Mouse (Mus musculus) lung, postnatal 0 days (tissue): ENCODE results near the gene Garnl3. TPM values are rescaled to one million over a fixed set of nuclear protein-coding genes. Genes with fewer than 3 reads are reported as not detected.
A peak's percentile ranks its signal among the peaks of the same experiment; 100 is the strongest.

Experiments
- ATAC-seq: fragments of 200-750 bp; cut with Nextera tagmentation; 2 replicates; pipeline ENCODE4 v1.8.0; 2017; ENCODE audit warnings: moderate library complexity
- DNase-seq: peaks from one replicate; pipeline ENCODE4 v3.0.0-alpha.2; 2016; ENCODE audit warnings: low spot score
- H3K27ac ChIP-seq: fragments of 300-500 bp; sonication (generic); 2 replicates; pipeline ENCODE4 v1.5.1; 2014; ENCODE audit warnings: antibody characterized with exemption, mild to moderate bottlenecking, low read length, mixed read lengths
- H3K27me3 ChIP-seq: fragments of 300-500 bp; sonication (generic); replicated peaks from 2 replicates; pipeline ENCODE4 v1.6.1; 2014; ENCODE audit warnings: low read length, mixed read lengths; ENCODE audit not compliant: insufficient read depth
- H3K36me3 ChIP-seq: fragments of 300-500 bp; sonication (generic); 2 replicates; pipeline ENCODE4 v1.6.1; 2014; ENCODE audit warnings: low read length, mixed read lengths; ENCODE audit not compliant: insufficient read depth
- H3K4me1 ChIP-seq: fragments of 300-500 bp; sonication (generic); 2 replicates; pipeline ENCODE4 v1.6.1; 2014; ENCODE audit warnings: antibody characterized with exemption, low read depth, low read length, mixed read lengths; ENCODE audit not compliant: insufficient read depth
- H3K4me2 ChIP-seq: fragments of 300-500 bp; sonication (generic); replicated peaks from 2 replicates; pipeline ENCODE4 v1.6.1; 2014; ENCODE audit warnings: low read depth, mild to moderate bottlenecking, low read length, moderate library complexity, mixed read lengths
- H3K4me3 ChIP-seq: fragments of 300-500 bp; sonication (generic); 2 replicates; pipeline ENCODE4 v1.5.1; 2014; ENCODE audit warnings: low read depth, low read length
- H3K9ac ChIP-seq: fragments of 300-500 bp; sonication (generic); replicated peaks from 2 replicates; pipeline ENCODE4 v1.6.1; 2014; ENCODE audit warnings: low read depth, mild to moderate bottlenecking
- H3K9me3 ChIP-seq: fragments of 300-500 bp; sonication (generic); 2 replicates; pipeline ENCODE4 v1.6.1; 2016; ENCODE audit warnings: low read length, mixed read lengths
- CTCF ChIP-seq: IDR thresholded peaks from 2 replicates; pipeline ENCODE4 v1.5.1; 2016; ENCODE audit warnings: antibody characterized with exemption, mild to moderate bottlenecking
- EP300 ChIP-seq: IDR thresholded peaks from 2 replicates; pipeline ENCODE4 v1.6.1; 2016; ENCODE audit warnings: antibody characterized with exemption, mild to moderate bottlenecking, control low read depth
- WGBS: fragments of 180-500 bp; shearing (Covaris S2); extraction: QIAGEN DNeasy Blood & Tissue Kit; methylation state at CpG from one replicate; pipeline ENCODE4 v1.1.7; 2014; 5-methylcytosine and 5-hydroxymethylcytosine counted together
- polyA plus RNA-seq: library from polyadenylated mRNA; unstranded; fragments of >200 nt; fragmentation: Nextera tagmentation; extraction: Ambion mirVana; gene quantifications from 2 replicates; pipeline ENCODE4 v1.2.1, GENCODE M21; 2015

Garnl3 gene
- polyA plus RNA-seq, 1 experiment from 2014 or later, result 5.9 TPM

GRCm38 (mm10) chr2:33167060-33167459 is 35.6 kb upstream of the Garnl3 start:
- ATAC-seq, result no peak
- Histone ChIP-seq H3K27me3 (no peaks in the 10 kb centered on the region), H3K4me1 (peaks cover 15% of the 10 kb centered on the region), H3K27ac (no peak overlapping the region), H3K4me3 (no peak overlapping the region), H3K9me3 (no peaks in the 10 kb centered on the region), H3K4me2 (no peak overlapping the region), H3K36me3 (no peaks in the 10 kb centered on the region), H3K9ac (no peak overlapping the region)
- TF ChIP-seq EP300 (no peak), CTCF (no peak)
- DNase-seq, result no peak
- WGBS, result 62% methylated on average over 3 of the region's 3 CpGs

GRCm38 (mm10) chr2:33165710-33166374 is 34.4 kb upstream of the Garnl3 start:
- Histone ChIP-seq H3K4me3 (no peak overlapping the region), H3K4me1 (peaks cover 15% of the 10 kb centered on the region), H3K9ac (no peak overlapping the region), H3K4me2 (no peak overlapping the region), H3K27ac (peak overlapping the region; percentile 47), H3K36me3 (no peaks in the 10 kb centered on the region), H3K27me3 (no peaks in the 10 kb centered on the region), H3K9me3 (no peaks in the 10 kb centered on the region)
- WGBS, result 36% methylated on average over 7 of the region's 7 CpGs
- DNase-seq (peak; percentile 29), ATAC-seq (peak; percentile 70)
- TF ChIP-seq EP300 (no peak), CTCF (no peak)

- no peaks in the 10 kb centered on the region for H3K27me3 ChIP-seq
- DNase-seq (no peak), ATAC-seq (no peak; the same call in 1 of the 2 replicates)
- peak overlapping the region; percentile 47 for H3K27ac ChIP-seq
- TF ChIP-seq CTCF, result no peak
- TF ChIP-seq EP300, result no peak
- H3K9ac ChIP-seq, result no peak overlapping the region
- H3K4me3 ChIP-seq, result no peak overlapping the region
- H3K9me3 ChIP-seq, result no peaks in the 10 kb centered on the region
- H3K4me2 ChIP-seq, result no peak overlapping the region
- 47% methylated on average over 4 of the region's 4 CpGs for WGBS
- no peaks in the 10 kb centered on the region for H3K36me3 ChIP-seq
- H3K4me1 ChIP-seq, result peaks cover 15% of the 10 kb centered on the region
Observed at GRCm38 (mm10) chr2:33165229-33165628, 33.8 kb upstream of the Garnl3 start.

- Histone ChIP-seq H3K27me3 (no peaks in the 10 kb centered on the region), H3K27ac (peak overlapping the region; percentile 47; the same call in 1 of the 2 replicates), H3K9ac (no peak overlapping the region), H3K36me3 (no peaks in the 10 kb centered on the region), H3K4me1 (peaks cover 15% of the 10 kb centered on the region), H3K9me3 (no peaks in the 10 kb centered on the region), H3K4me2 (no peak overlapping the region), H3K4me3 (no peak overlapping the region)
- WGBS, result 23% methylated on average over 3 of the region's 3 CpGs
- ATAC-seq (no peak), DNase-seq (no peak)
- TF ChIP-seq CTCF (no peak), EP300 (no peak)
Observed at GRCm38 (mm10) chr2:33164646-33165045, 33.2 kb upstream of the Garnl3 start.

DNA sequence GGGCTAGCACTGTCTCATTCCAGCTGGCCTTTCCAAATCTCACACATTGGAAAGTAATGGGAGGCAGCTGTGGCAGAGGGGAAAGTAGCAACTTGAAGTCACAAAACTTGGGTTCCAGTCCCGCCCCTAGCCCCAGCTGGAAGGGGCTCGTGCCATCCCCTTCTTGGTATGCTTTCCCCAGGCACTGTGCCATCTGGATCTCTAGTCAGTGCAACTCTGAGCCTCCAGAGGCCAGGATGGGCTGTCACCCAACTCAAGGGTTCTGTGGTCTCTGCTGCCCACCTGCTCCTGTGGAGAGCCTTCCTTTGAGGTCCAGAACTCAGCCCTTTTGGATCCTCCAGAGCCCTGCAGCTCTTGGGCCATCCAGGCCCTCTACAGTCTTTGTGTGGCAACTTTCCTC is 30.7 kb upstream of the Garnl3 start:
- no peak for ATAC-seq
- Histone ChIP-seq H3K36me3 (no peaks in the 10 kb centered on the region), H3K9me3 (no peaks in the 10 kb centered on the region), H3K27ac (no peak overlapping the region), H3K4me3 (no peak overlapping the region), H3K9ac (no peak overlapping the region), H3K27me3 (no peaks in the 10 kb centered on the region), H3K4me1 (peaks cover 15% of the 10 kb centered on the region), H3K4me2 (no peak overlapping the region)
- TF ChIP-seq EP300, result no peak
- TF ChIP-seq CTCF, result no peak
- no peak for DNase-seq
- 88% methylated on average over 2 of the region's 2 CpGs for WGBS

GRCm38 (mm10) chr2:33160326-33160973 is 29.0 kb upstream of the Garnl3 start:
- H3K4me3 ChIP-seq, result no peak overlapping the region
- no peaks in the 10 kb centered on the region for H3K27me3 ChIP-seq
- H3K9ac ChIP-seq, result no peak overlapping the region
- peaks cover 7% of the 10 kb centered on the region for H3K4me1 ChIP-seq
- WGBS, result 59% methylated on average over 12 of the region's 12 CpGs
- TF ChIP-seq CTCF (no peak), EP300 (no peak)
- no peak overlapping the region for H3K27ac ChIP-seq
- H3K36me3 ChIP-seq, result no peaks in the 10 kb centered on the region
- no peaks in the 10 kb centered on the region for H3K9me3 ChIP-seq
- DNase-seq (no peak), ATAC-seq (peak; percentile 14; the same call in 1 of the 2 replicates)
- H3K4me2 ChIP-seq, result no peak overlapping the region
